Mouse (Mus musculus): Measurements from ENCODE around the gene Pip5k1b.

Pip5k1b gene

DNA sequence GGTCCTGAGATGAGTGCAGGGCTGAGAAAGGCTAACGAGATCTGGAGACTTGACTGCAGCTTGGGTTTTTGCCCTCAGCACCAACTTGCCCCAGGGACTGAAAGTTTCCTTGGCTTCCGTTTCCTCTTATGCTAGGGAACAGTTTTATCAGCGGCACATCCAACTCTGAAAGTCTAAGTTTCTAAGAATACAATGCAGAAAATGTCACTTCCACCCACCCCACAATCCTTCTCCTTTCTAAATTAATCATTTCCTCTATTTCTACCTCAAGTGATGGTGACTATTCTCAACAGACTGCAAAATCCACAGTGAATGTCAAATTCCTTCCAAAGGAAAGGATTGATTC lies 138.0 kb downstream of the Pip5k1b start:
- no peak for DNase-seq (ENCODE audit: low spot score in 2 of 2)

DNA sequence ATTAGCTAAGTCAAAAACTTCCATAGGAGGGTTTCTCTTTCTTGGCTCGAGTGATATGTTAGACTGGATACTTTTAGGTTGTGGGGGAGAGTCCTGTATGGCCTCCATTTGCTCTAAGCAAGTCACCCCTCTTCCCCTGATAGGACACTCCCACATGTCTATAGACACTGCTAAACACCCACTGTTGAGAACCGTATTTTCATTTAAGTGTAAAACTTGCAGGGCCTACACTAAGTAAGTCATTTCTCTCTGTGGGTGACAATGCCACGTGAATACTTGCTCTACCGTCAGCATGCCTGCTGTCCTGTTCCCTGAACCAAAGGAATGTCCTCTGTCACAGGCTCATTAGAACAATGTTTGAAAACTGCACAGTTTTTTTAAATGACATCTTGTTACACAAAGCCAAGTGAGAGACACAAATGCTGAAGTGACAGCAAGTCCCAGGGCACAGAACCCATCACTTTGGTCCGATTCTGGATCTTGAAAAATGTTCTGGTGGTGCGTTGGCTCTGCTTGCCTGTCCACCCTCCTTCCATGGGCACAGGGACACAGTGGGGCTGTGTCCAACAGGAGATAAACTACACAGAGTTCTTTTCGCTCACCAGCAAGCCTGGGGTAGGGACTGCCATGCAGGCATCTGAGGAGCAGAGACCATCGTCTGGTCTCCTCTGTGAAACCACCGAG lies 138.6 kb downstream of the Pip5k1b start:
- no peak for DNase-seq (ENCODE audit: low spot score in 2 of 2)

DNA sequence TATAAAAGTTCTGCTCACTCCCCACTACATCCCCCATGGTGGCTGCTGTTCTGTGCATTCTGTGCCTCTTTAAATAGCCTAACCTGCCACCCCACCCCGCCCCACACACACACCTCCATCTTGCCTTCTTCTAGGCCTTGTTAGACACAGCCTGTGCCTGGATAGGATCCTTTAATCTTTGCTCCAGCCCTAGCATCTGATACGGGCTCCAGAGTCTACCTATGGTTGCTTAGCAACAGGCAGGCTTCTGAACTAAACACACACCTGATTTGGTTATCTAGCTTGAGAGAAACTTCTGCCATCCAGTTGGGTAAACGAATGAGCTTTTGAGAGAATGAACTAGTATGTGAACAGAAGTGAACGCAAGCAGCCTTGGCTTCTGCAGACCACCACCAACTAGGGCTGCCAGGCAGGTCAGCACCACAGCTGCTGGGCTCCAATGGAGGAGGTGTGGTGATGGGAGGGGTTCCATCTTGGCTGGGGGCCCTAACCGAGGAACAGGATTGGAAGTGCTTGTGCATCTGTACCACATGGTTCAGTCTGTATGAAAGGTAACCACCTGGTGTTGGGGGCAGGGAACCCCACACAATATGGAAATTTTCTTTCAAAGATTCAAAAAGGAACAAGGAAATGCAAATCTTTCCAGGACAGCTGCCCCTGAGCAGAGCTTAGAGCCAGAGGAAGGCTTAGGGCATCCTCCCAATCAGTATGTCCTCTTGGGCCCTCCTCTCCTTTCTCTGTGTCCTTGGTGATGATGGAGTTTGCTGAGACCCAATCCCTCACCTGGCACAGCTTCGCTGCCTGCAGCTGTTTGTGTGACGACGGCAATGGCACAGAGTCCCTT lies 139.7 kb downstream of the Pip5k1b start:
- peak in 1 of 2 experiments; percentile 1 for DNase-seq (ENCODE audit: low spot score in 2 of 2)

DNA sequence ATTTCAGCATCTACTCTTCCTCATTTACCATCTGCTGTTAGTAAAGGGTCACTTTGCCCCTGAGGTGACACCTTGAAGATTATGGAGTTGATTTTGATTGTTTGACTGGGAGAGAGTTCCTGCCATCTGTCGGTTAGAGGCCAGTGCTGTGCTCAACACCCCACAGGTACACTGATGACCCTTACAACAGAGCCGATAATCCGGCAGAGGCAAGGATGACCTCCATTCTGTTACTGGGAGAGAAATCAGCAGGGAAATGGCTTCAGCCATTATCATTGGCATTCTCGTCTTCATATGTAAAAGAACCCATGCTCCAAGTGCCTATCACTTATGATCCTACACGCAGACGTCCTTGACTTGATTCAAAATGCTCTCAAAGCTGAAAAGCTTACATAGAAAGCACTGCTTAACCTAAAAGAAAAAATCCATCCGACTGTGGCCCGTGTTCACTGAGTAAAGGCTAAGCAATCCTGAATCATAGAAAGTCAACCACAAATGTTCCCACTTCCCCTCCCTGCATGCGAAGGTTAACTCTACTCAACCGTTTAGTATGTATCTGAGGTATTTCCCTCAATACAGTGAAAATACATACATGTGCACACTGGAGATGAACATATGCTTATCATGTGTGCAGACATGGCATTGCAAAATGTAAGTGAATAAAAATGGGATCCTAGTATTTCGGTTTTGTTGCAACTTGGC lies 146.7 kb downstream of the Pip5k1b start:
- no peak for DNase-seq (ENCODE audit: low spot score in 2 of 2)

DNA sequence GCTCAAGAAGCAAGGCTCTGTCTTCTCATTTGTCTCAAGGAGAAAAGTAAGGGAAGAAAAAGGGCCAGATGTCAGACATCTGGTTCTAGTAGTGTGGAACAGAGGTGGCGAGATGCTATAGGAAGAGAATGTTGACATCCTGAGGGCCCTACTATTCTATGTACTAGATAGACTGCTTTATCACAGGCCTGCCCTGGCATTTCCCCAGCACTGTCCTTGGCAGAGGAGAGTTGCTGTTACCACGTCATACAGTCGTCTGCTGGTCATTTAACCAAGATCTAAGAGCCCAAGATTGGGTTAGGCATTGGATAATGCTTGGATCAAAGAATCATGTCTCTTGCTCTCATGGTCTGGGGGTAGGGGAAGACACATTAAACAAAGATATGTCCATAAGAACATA lies 151.0 kb downstream of the Pip5k1b start:
- DNase-seq (ENCODE audit: low spot score in 2 of 2), result no peak

DNA sequence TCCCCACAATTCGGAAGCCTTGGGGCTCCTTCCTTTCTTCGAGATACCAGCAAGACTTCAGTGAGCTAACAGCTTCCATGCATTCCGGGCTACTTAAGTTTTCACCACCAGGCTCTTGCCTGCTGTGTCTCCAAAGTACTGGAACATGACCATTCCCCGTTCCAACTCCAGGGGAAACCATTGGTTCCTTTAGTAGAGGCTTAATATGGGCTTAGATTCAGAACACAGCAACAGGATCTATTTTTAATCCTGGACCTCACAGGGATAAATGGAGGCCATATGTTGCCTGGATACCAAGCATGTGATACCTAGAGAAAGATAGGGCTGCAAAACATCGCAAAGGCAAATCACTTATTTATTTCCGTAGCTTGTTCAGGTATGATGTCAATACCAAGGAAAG lies 152.4 kb downstream of the Pip5k1b start:
- DNase-seq (ENCODE audit: low spot score in 2 of 2), result no peak

DNA sequence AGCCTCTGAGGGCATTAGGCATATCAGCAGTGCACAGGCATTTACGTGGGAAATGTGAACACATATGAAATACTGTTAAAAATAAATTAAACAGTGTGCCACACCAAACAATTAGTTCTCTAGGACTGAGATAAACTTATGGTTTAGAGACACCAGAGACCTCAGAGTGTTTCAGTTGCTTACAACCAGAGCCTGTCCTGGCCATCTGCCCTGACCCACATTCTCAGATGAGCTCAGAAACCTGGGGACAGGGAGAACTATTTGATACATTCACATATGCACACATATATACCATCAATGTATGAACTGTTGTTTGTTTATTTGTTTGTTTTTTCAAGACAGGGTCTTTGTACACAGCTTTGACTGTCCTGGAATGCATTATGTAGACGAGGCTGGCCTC lies 161.8 kb downstream of the Pip5k1b start:
- DNase-seq (ENCODE audit: low spot score in 2 of 2), result no peak

DNA sequence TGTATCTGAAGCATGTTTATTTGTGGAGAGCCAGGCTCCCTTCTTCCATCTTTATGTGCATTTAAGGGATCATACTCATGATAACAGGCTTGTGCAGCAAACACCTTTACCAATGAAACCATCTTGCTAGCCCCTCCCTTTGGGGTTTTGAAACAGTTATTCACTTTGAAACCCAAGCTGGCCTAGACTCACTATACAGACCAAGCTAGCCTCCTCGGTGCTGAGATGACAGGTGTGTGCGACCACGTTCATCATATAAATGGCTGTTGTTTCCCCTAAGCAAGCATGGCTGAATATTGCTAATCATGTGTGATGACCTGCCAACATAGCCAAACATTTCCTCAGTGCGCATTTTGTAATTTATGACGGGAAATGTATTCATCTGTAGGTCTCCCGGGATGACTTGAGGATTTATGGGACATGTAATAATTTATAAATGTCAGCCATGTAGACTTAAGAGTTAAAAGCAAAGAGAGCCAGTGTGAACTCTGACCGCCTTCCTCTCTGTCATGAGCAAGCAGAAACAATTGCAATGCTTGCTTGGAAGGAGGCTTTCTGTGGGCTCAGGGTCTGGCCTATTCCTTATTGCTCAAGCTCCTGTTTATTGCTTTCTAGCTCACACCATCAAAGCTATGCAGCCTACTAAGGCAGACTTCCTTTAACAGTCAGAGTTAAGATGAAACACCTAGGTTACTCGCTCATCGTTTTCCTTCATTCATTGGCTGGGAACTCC lies 164.0 kb downstream of the Pip5k1b start:
- DNase-seq (ENCODE audit: low spot score in 2 of 2), result no peak

DNA sequence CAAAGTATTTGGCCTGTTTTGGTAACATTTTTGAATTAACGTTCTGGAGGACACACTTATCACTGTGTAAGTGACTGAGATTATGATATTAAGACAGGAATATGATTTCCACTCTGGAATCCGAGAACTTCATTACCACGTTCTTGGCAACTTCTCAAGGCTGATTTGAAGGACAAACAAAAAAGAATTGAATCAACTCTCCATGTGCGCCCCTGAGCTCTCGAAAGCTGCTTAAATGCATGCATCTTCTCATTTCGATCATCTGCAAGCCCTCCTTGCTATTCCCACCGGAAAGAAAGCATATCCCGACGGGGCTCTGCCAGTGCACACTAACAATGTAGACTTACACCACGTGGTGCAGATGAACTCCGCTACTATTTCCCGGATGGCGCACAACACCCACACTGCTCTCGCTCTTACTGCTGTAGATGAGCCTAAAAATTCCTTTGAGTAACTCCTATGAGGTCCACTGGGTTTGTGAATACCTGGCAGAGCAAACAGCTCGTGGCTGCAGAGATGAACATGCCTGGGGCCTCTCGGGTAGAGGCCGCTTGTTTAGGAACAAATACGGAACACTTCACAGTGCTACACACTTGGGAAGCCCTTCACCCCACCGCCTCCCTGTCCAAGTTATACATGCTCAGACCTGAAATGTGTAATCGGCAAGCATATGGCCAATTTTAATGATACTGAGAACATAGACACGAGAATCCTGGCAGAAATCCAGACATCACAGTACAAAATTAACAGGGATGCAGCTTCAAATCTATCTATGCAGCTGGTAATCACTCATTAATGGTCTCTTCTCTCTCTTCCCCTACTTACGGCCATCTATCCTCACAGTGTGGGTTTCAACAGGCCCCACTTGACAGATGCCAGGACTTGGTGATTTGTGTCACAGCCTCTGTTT lies 168.5 kb downstream of the Pip5k1b start:
- DNase-seq (ENCODE audit: low spot score in 2 of 2), result no peak

DNA sequence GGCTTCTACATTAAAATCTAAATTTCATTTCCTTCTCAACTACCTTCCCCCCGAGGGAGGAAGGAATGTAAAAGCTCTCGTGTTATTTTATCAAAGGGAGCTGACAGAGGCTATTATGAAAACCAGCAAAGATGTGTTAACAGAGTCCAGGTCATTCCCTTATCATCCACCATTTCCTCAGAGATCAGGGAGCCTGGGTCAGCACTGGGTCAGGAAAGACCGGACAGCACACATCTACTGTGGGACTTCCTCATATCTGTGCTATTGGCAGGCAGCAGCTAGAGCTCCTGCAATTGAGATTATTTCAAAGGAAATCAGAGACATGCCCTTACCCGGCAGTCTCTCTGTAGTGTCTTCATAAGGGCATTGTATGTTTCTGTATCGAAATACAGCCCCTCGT lies 177.2 kb downstream of the Pip5k1b start:
- DNase-seq (ENCODE audit: low spot score in 2 of 2), result no peak

DNA sequence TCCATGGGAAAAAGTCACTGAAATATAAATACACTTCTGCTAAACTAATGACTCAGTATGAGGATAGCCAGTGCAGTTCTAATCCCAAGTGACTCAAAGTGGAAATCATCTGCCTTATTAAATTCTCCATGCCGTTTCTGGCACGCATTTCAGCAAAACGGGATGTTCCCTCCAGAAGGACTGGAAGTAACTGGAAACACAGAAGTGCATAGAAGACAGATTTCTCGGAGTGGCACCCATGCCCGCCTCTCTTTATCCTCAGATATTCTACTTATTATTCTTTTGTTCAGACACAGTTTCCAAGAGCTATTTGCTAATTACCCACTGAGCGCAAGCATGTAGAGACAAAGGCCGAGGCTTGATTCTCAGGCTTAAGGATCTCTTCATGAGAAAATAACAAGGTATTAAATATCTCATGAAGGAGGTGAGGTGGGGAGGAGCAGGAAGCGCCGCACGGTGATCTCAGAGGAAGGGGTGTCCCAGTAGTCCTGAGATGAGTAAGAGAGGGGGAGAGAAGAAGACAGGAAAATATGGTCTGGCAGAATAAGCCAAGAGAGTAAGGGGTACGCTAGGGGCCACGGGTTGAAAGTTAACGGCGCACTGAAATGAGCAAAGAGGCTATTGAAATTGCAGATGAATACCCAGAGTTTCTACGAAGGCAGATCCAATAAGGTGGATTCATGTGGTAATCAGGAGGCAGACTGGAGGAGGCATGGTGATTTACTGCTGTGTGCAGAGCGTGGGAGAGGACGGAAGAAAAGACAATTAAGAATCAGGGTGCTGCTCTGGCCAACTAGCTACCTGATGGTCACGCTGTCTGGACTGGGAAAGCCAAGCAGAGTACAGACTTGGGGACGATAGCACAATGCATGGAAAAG lies 183.7 kb downstream of the Pip5k1b start:
- DNase-seq (ENCODE audit: low spot score in 2 of 2), result no peak

DNA sequence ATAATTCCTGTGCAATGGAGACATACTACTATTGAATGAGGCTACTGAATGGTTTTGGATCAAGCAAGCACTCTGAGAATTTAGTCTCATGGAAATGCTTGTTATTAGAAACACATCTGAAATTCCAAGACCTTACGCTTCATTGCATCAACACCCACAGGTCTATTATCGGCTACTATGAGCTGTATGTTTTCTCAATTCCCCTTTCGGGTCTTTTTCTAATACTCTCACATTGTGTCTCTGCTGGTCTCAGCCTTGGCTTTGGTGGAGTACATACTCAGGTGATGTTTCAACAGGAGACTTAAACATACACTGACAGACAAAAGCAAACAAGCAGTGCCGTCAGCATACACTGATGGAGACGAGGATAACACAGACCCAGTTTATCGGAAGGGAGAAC lies 187.3 kb downstream of the Pip5k1b start:
- no peak for DNase-seq (ENCODE audit: low spot score in 2 of 2)

DNA sequence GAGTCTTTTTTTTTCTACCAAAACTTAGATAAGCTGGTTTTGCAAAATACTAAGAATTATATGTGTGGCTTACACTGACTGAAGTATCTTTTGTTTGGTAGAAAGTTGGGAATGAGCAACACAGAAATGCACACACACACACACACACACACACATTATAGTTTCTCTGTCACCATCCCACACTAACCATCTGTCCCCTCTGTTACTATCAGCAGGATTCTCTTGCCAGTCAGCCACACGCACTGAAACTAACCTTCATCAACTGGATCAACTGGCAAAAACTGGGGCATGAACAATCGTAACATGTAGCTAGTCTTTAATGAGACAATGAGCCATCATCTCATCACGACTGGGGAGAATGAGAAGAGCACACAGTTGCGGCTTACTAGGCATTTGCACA lies 187.9 kb downstream of the Pip5k1b start:
- no peak for DNase-seq (ENCODE audit: low spot score in 2 of 2)

DNA sequence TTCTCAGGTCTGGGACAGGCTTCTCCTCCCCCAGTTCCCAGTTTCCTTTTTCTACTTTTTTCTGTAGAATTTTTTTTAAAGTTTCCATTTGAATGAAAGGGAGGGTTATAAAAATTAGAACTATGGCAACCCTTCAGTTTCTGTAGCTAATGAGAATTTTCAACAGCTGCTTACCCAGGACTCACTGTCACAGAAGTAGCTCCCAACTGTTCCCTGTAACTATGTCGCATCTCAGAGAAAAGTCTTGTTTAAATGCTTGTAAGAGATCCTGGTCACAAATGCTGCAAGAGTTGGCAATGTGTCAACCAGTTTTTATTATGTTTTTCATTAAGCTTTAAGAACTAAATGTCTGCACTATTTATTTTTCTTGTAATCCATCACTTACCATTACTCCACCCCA lies 188.9 kb downstream of the Pip5k1b start:
- DNase-seq (ENCODE audit: low spot score in 2 of 2), result no peak

DNA sequence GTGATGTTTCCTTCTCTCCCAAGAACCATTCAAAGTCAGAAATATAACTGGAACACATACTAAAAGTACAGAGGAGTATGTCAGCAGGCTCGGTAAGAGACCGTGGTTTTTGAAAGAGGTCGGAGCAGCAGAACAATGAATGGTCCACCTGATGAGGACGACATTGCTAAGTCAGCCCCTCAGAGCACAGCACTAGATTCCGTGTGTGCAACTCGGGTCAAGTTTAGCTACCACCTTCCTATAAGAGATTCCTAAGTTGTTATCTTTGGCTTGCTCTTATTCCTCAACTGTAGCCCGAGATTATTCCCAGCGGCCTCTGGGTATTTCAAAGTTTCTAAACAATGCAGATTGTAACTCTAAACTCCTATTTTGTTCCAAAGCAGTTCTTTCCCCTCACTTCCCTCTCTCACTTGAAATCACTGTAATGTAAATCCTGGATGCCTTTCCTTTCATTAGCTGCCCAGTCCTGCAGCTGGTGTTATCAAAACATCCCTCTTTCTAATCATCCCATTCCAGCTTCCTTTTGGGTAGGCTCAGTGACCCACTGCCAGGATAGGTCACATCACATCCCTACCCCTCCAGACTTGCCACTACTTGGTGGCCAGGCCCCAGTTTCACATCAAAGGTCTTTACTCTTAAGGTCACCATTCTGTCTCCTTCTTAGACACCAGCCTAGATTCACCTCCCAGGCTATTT lies 192.9 kb downstream of the Pip5k1b start:
- DNase-seq (ENCODE audit: low spot score in 2 of 2), result no peak

DNA sequence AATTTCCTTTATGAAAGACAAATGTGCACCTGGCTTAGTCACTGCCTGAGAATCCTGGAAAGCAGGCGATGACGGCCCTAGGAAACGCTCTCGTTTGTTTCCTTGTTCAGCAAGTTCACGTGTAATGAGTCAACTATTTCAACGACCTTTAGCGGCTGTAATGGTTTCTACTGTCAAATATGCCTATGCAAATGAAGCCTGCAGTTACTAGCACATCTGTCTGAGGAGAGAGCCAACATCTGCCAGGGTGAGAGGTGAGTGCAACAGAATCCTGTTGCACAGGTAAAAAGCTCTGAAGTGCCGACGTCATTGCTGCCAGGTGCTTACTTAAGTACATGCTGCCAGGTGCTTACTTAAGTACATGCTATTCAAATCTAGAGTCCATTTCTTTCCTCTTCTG lies 196.4 kb downstream of the Pip5k1b start:
- DNase-seq (ENCODE audit: low spot score in 2 of 2), result no peak

DNA sequence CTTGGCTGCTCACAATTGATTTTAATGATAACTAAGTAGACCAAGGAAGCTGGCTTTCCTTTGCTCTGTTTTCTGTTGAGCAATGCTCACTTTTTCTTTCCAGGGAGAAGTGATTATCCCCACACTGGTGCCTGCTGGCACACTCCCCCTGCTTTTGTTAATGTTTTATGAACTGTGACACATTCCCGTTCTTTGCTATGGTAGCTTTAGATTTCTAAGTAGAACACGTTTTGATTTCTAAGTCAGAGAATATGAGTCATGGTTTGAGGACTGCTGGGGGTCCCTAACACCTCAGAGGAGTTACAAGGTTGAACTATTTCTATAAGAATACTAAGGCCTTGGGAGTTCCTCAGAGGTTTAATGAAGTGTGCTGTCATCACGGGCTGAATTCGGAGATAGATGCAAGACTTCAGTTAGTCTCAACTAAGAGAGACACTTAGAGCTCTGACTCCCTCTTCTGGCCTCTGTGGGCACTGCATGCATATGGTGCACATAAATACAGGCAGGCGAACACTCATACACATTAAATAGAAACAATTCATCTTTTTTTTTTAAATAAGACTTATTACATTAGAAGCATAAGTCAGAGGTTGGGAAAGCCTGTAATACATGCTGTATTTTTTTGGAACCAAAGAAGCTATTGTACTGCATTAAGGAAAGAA lies 203.2 kb downstream of the Pip5k1b start:
- DNase-seq (ENCODE audit: low spot score in 2 of 2), result no peak

DNA sequence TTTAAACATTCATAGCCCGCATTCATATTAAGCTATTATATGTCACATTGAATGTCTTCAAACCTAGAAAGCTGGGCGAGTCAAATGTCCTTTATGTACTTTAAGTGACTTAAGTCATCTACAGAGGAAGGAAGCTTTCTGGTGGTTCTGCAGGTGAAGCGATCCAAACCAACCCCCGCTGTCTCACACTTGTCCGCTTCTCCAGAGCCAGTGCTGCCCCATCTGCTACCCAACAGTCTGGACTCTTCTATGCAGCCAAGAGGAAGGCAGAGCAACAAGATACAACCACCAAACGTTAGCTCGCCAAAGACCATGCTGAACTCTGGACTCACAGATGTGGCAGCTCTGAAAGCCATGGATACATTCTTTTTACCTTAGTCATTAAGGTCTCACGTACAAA lies 211.2 kb downstream of the Pip5k1b start:
- DNase-seq (ENCODE audit: low spot score in 2 of 2), result no peak

DNA sequence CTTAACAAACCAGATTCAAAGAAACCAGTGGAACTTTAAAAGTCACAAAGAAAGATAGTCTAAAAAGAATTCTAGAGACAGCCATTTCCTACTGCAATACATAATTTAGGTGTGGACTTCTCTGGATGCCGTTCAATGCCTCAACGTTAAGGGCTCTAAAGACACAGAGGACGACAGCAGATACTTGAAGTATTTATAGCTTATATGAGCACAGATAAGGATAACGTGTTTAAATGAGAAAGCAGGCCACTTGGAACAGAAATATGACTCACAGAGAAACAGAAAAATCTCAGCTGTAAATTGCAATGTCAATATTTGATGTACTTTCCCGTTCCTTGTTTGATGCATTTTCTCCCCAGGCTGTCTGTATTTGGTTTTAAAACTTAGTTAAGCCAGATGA lies 212.9 kb downstream of the Pip5k1b start:
- no peak for DNase-seq (ENCODE audit: low spot score in 2 of 2)
